Mouse (Mus musculus): Measurements from ENCODE around the gene Gdf15. TPM values are rescaled to one million over a fixed set of nuclear protein-coding genes. Genes with fewer than 3 reads are reported as not detected.

Gene Gdf15
- polyA plus RNA-seq, 1 experiment from 2014 or later, result 1.3 TPM

DNA sequence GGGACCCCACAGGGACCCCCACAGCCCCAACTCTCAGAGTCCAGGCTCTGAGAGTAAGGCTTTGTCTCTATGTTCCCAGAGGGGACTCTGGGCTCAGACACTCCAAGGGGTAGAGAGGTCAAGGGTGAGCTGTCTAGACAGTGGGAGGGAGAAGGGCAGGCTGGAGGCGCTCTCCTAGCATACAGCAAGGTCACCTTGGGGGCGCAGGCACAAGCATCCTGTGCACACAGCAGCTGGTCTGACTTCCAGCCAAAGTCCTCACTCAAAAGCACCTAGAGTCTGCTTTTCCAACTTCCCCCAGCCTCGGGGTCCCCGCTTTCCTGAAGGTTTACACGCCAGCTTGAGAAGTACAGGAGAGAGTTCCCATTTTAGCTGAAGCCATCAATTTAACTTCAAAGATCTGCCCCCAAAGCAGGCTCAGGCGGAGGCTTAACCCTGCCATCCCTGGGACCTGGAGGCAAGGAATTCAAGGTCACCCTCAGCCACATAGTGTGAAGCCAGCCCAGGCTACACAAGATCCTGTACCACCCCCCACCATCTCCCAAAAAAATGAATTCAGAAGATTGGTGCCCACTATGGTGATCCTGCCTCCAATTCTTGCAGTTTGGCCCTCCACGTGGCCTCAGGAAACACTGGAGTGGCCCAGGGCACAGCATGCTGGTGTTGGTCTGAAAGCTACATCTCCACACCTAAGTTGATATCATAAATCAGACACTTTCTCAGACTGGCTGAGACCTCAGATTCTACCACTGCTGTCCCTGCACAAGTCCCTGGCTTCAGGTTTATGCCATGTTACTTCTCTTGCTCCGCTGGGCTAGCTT is 15.3 kb upstream of the Gdf15 start:
- Histone ChIP-seq H3K27me3 (replicated peaks; ENCODE audit: insufficient read depth, low read length) (no peaks in the 10 kb centered on the region), H3K36me3 (ENCODE audit: insufficient read depth, low read length) (peaks cover 20% of the 10 kb centered on the region), H3K9me3 (ENCODE audit: low read length) (no peaks in the 10 kb centered on the region), H3K4me1 (ENCODE audit: insufficient read depth, low read depth, low read length) (peaks cover 26% of the 10 kb centered on the region; the same call in 1 of the 2 replicates), H3K27ac (ENCODE audit: low read length) (no peak overlapping the region), H3K4me2 (replicated peaks; ENCODE audit: low read depth, low read length) (no peak overlapping the region), H3K4me3 (ENCODE audit: low read depth, low read length) (no peak overlapping the region), H3K9ac (replicated peaks; ENCODE audit: low read depth) (no peak overlapping the region)
- no peak for DNase-seq (ENCODE audit: low spot score)
- no peak for ATAC-seq
- WGBS, result 52% methylated on average over 8 of the region's 8 CpGs
- TF ChIP-seq CTCF (IDR thresholded peaks at IDR 0.05) (no peak), EP300 (IDR thresholded peaks at IDR 0.05) (no peak)

GRCm38 (mm10) chr8:70646775-70647174 is 14.5 kb upstream of the Gdf15 start:
- ATAC-seq (no peak), DNase-seq (ENCODE audit: low spot score) (no peak)
- Histone ChIP-seq H3K27ac (ENCODE audit: low read length) (no peak overlapping the region), H3K9ac (replicated peaks; ENCODE audit: low read depth) (no peak overlapping the region), H3K9me3 (ENCODE audit: low read length) (no peaks in the 10 kb centered on the region), H3K4me3 (ENCODE audit: low read depth, low read length) (no peak overlapping the region), H3K27me3 (replicated peaks; ENCODE audit: insufficient read depth, low read length) (no peaks in the 10 kb centered on the region), H3K4me2 (replicated peaks; ENCODE audit: low read depth, low read length) (no peak overlapping the region), H3K4me1 (ENCODE audit: insufficient read depth, low read depth, low read length) (peaks cover 26% of the 10 kb centered on the region; the same call in 1 of the 2 replicates), H3K36me3 (ENCODE audit: insufficient read depth, low read length) (peaks cover 12% of the 10 kb centered on the region)
- no peak for TF ChIP-seq EP300 (IDR thresholded peaks at IDR 0.05)
- TF ChIP-seq CTCF (IDR thresholded peaks at IDR 0.05), result no peak

DNA sequence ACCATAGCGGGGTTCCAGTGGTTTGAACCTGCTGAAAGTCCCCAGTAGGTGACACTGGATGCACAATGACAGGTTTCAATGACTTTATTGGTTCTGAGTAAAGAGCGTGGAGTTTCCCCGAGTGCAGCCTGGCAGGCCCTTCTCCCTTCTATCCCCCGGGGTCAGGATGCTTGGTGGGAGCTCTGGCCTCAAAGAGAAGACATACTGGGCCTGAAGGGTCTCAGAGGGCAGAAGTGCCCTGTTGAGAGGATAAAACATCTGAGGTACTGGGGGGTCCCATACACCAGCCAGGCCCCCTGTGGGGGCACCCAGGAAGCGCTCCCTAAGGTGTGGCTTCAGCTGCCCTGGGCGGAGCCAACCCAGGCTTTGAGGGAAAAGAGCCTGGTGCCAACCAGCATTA is 14.1 kb upstream of the Gdf15 start:
- Histone ChIP-seq H3K4me2 (replicated peaks; ENCODE audit: low read depth, low read length) (no peak overlapping the region), H3K4me1 (ENCODE audit: insufficient read depth, low read depth, low read length) (peaks cover 26% of the 10 kb centered on the region; the same call in 1 of the 2 replicates), H3K9me3 (ENCODE audit: low read length) (no peaks in the 10 kb centered on the region), H3K36me3 (ENCODE audit: insufficient read depth, low read length) (peaks cover 9% of the 10 kb centered on the region), H3K4me3 (ENCODE audit: low read depth, low read length) (no peak overlapping the region), H3K27ac (ENCODE audit: low read length) (no peak overlapping the region), H3K9ac (replicated peaks; ENCODE audit: low read depth) (no peak overlapping the region), H3K27me3 (replicated peaks; ENCODE audit: insufficient read depth, low read length) (no peaks in the 10 kb centered on the region)
- no peak for DNase-seq (ENCODE audit: low spot score)
- 75% methylated on average over 6 of the region's 6 CpGs for WGBS
- TF ChIP-seq EP300 (IDR thresholded peaks at IDR 0.05) (no peak), CTCF (IDR thresholded peaks at IDR 0.05) (no peak)
- no peak for ATAC-seq

- ATAC-seq (no peak; the same call in 1 of the 2 replicates), DNase-seq (ENCODE audit: low spot score) (peak; percentile 36)
- WGBS, result 44% methylated on average over 17 of the region's 17 CpGs
- TF ChIP-seq CTCF (IDR thresholded peaks at IDR 0.05) (no peak), EP300 (IDR thresholded peaks at IDR 0.05) (peak; percentile 47; the same call in 1 of the 2 replicates)
- Histone ChIP-seq H3K4me3 (ENCODE audit: low read depth, low read length) (no peak overlapping the region), H3K4me2 (replicated peaks; ENCODE audit: low read depth, low read length) (no peak overlapping the region), H3K36me3 (ENCODE audit: insufficient read depth, low read length) (0 out of 2 replicates have a peak, but pooled peaks cover 5% of the 10 kb centered on the region), H3K9me3 (ENCODE audit: low read length) (no peaks in the 10 kb centered on the region), H3K27me3 (replicated peaks; ENCODE audit: insufficient read depth, low read length) (no peaks in the 10 kb centered on the region), H3K4me1 (ENCODE audit: insufficient read depth, low read depth, low read length) (peaks cover 26% of the 10 kb centered on the region; the same call in 1 of the 2 replicates), H3K27ac (ENCODE audit: low read length) (no peak overlapping the region), H3K9ac (replicated peaks; ENCODE audit: low read depth) (no peak overlapping the region)
Measured at GRCm38 (mm10) chr8:70645501-70646224, 13.4 kb upstream of the Gdf15 start.

GRCm38 (mm10) chr8:70644065-70644464 is 11.8 kb upstream of the Gdf15 start:
- Histone ChIP-seq H3K4me1 (ENCODE audit: insufficient read depth, low read depth, low read length) (peaks cover 17% of the 10 kb centered on the region; the same call in 1 of the 2 replicates), H3K4me3 (ENCODE audit: low read depth, low read length) (no peak overlapping the region), H3K9me3 (ENCODE audit: low read length) (no peaks in the 10 kb centered on the region), H3K4me2 (replicated peaks; ENCODE audit: low read depth, low read length) (no peak overlapping the region), H3K27ac (ENCODE audit: low read length) (no peak overlapping the region), H3K27me3 (replicated peaks; ENCODE audit: insufficient read depth, low read length) (no peaks in the 10 kb centered on the region), H3K9ac (replicated peaks; ENCODE audit: low read depth) (no peak overlapping the region), H3K36me3 (ENCODE audit: insufficient read depth, low read length) (no peaks in the 10 kb centered on the region)
- ATAC-seq (no peak), DNase-seq (ENCODE audit: low spot score) (peak; percentile 4)
- no peak for TF ChIP-seq EP300 (IDR thresholded peaks at IDR 0.05)
- TF ChIP-seq CTCF (IDR thresholded peaks at IDR 0.05), result peak; percentile 56
- 70% methylated on average over 2 of the region's 2 CpGs for WGBS

GRCm38 (mm10) chr8:70643019-70643418 is 10.8 kb upstream of the Gdf15 start:
- TF ChIP-seq CTCF (IDR thresholded peaks at IDR 0.05) (no peak), EP300 (IDR thresholded peaks at IDR 0.05) (no peak)
- Histone ChIP-seq H3K9me3 (ENCODE audit: low read length) (no peaks in the 10 kb centered on the region), H3K4me1 (ENCODE audit: insufficient read depth, low read depth, low read length) (peaks cover 11% of the 10 kb centered on the region; the same call in 1 of the 2 replicates), H3K27me3 (replicated peaks; ENCODE audit: insufficient read depth, low read length) (no peaks in the 10 kb centered on the region), H3K4me3 (ENCODE audit: low read depth, low read length) (no peak overlapping the region), H3K9ac (replicated peaks; ENCODE audit: low read depth) (no peak overlapping the region), H3K27ac (ENCODE audit: low read length) (no peak overlapping the region), H3K36me3 (ENCODE audit: insufficient read depth, low read length) (no peaks in the 10 kb centered on the region), H3K4me2 (replicated peaks; ENCODE audit: low read depth, low read length) (no peak overlapping the region)
- 66% methylated on average over 3 of the region's 3 CpGs for WGBS
- DNase-seq (ENCODE audit: low spot score) (no peak), ATAC-seq (no peak)

Data from lung, postnatal 0 days (tissue).